Mouse (Mus musculus) limb, embryonic 14.5 days (tissue): ENCODE results near the gene Yars. TPM values are rescaled to one million over a fixed set of nuclear protein-coding genes. Genes with fewer than 3 reads are reported as not detected.
A peak's percentile ranks its signal among the peaks of the same experiment; 100 is the strongest.

Experiments used
- ATAC-seq: fragments of 200-750 bp; cut with Nextera tagmentation; 2 replicates; pipeline ENCODE4 v1.8.0; 2017; ENCODE audit warnings: low read depth, moderate number of reproducible peaks, moderate TSS enrichment; ENCODE audit not compliant: low FRiP score
- DNase-seq: peaks from one replicate; pipeline ENCODE4 v3.0.0-alpha.2; 2015; ENCODE audit warnings: low spot score
- H3K27ac ChIP-seq: fragments of 300-500 bp; sonication (generic); replicated peaks from 2 replicates; pipeline ENCODE4 v1.5.1; 2014; ENCODE audit warnings: low read depth, mild to moderate bottlenecking, low read length, moderate library complexity, mixed read lengths
- H3K27me3 ChIP-seq: fragments of 300-500 bp; sonication (generic); 2 replicates; pipeline ENCODE4 v1.6.1; 2014; ENCODE audit warnings: low read length, mixed read lengths; ENCODE audit not compliant: control insufficient read depth, insufficient read depth
- H3K36me3 ChIP-seq: fragments of 300-500 bp; sonication (generic); 2 replicates; pipeline ENCODE4 v1.6.1; 2014; ENCODE audit warnings: mild to moderate bottlenecking, low read length, moderate library complexity, mixed read lengths; ENCODE audit not compliant: control insufficient read depth, insufficient read depth
- H3K4me1 ChIP-seq: fragments of 300-500 bp; sonication (generic); 2 replicates; pipeline ENCODE4 v1.6.1; 2014; ENCODE audit warnings: antibody characterized with exemption, low read length, mixed read lengths; ENCODE audit not compliant: control insufficient read depth, insufficient read depth
- H3K4me2 ChIP-seq: fragments of 300-500 bp; sonication (generic); replicated peaks from 2 replicates; pipeline ENCODE4 v1.6.1; 2014; ENCODE audit warnings: low read depth, mild to moderate bottlenecking, low read length, moderate library complexity; ENCODE audit not compliant: severe bottlenecking
- H3K4me3 ChIP-seq: fragments of 300-500 bp; sonication (generic); replicated peaks from 2 replicates; pipeline ENCODE4 v1.5.1; 2014; ENCODE audit warnings: low read length
- H3K9ac ChIP-seq: fragments of 300-500 bp; sonication (generic); 2 replicates; pipeline ENCODE4 v1.6.1; 2014; ENCODE audit warnings: mild to moderate bottlenecking, low read depth, low read length, moderate library complexity; ENCODE audit not compliant: severe bottlenecking
- H3K9me3 ChIP-seq: fragments of 300-500 bp; sonication (generic); 2 replicates; pipeline ENCODE4 v1.6.1; 2016; ENCODE audit warnings: low read length; ENCODE audit not compliant: control insufficient read depth
- POLR2A ChIP-seq: fragments of 200-500 bp; IDR thresholded peaks from 2 replicates; pipeline ENCODE4 v1.8.0; 2012; ENCODE audit warnings: inconsistent platforms, mild to moderate bottlenecking, moderate library complexity, borderline replicate concordance; ENCODE audit not compliant: insufficient read depth, insufficient read length; ENCODE audit errors: extremely low read depth
- WGBS: fragments of 180-500 bp; shearing (Covaris S2); extraction: QIAGEN DNeasy Blood & Tissue Kit; methylation state at CpG from one replicate; pipeline ENCODE4 v1.1.7; 2014; 5-methylcytosine and 5-hydroxymethylcytosine counted together
- polyA plus RNA-seq, 2 experiments: library from polyadenylated mRNA; depleted of rRNA in 1 of 2; stranded (reverse) in 1 of 2; unstranded in 1 of 2; fragments of >200 nt; fragmentation: Nextera tagmentation in 1 of 2; extraction: Ambion mirVana in 1 of 2; gene quantifications; 2 replicates each; pipeline versions ENCODE4 v1.2.1 to v1.2.3; 2012 to 2014

Gene Yars
- polyA plus RNA-seq, 2 experiments: 50.3 to 79.5 TPM

DNA sequence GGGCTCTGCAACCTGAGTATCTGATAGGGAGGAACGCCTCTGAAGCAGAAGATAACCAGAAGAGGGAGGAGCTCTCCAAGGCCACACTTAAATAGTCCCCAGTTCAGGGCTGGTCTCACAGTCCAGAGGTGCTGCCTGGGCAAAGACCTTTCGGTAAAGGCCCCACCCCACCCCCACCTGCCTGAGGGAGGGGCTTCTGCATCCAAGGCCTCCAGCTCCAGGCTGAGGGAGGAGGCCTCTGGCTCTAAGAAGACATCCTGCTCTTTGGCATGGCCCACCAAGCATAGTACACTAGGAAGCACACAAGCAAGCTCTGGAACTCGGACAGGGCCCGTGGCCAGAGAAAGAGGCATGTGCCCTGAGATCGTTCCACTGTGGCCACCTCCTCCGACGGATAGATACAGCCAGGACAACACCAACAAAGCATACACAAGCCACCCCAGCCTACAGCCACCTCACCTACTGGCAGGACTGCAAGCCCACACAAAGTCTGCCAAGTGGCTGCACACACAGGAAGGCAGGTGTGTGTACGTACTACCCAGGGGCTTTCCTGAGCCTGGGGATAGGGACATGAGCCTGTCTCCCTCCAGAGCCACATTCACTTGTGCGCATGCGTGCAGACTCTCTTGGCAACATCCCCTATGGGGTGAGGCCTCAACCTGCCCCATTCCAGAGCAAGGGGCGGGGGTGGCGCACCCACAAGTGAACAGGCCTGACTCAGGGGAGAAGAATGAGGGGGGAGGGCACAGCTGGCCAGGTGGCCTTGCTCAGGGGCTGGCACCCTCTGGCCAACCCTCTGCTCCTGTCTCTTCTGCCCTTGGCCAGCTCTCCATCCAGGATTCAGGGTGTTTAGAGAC, 42.3 kb downstream of the Yars start:
- H3K4me2 ChIP-seq: no peak overlapping the region
- peaks cover 15% of the 10 kb centered on the region for H3K4me1 ChIP-seq
- no peak for TF ChIP-seq POLR2A
- H3K27me3 ChIP-seq: no peaks in the 10 kb centered on the region
- no peak overlapping the region for H3K4me3 ChIP-seq
- H3K36me3 ChIP-seq: no peaks in the 10 kb centered on the region
- no peak overlapping the region for H3K9ac ChIP-seq
- H3K9me3 ChIP-seq: no peaks in the 10 kb centered on the region
- H3K27ac ChIP-seq: no peak overlapping the region
- ATAC-seq (no peak), DNase-seq (peak; percentile 47)
- 68% methylated on average over 12 of the region's 12 CpGs for WGBS

DNA sequence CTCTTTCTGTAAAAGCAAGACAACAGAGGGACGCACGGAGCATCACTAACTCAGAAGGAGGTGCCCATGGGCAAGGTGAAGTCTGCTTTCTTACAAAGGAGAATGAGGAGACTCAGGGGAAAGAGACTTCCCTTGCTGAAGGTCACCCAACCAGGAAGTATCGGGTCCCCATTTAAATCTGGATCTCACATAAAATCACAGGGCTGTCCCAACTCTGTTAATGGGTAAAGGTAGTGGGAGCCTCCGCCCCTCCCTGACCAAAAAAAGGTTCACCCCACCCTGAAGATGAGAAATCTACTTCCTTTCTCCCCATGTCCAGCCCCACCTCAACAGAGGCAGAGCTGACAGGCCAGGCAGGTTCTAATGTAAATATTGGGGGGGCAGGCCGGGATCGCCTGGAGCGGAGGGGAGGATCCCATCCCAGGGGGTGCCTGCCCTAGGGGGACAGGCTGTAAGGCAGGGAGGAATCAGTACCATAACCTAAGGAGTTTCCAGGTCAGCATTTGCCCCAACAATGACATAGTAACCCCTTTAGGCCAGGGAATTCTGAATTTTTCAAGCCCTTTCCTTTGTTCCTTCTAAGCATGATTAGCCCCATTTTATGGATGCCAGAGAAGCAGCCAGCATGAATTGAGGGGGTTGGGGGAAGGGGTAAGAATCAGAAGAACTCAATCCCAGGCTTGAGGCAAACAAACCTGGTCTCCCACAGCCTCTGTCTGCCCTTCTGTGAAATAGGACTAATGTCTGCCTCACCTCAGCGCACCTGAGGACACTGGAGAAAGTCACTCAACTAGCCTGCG, 43.2 kb downstream of the Yars start:
- 74% methylated on average over 9 of the region's 9 CpGs for WGBS
- DNase-seq (no peak), ATAC-seq (no peak)
- no peak for TF ChIP-seq POLR2A
- H3K27me3 ChIP-seq: no peaks in the 10 kb centered on the region
- H3K9me3 ChIP-seq: no peaks in the 10 kb centered on the region
- no peak overlapping the region for H3K27ac ChIP-seq
- H3K4me1 ChIP-seq: peaks cover 15% of the 10 kb centered on the region
- no peak overlapping the region for H3K4me2 ChIP-seq
- H3K9ac ChIP-seq: no peak overlapping the region
- no peak overlapping the region for H3K4me3 ChIP-seq
- no peaks in the 10 kb centered on the region for H3K36me3 ChIP-seq

DNA sequence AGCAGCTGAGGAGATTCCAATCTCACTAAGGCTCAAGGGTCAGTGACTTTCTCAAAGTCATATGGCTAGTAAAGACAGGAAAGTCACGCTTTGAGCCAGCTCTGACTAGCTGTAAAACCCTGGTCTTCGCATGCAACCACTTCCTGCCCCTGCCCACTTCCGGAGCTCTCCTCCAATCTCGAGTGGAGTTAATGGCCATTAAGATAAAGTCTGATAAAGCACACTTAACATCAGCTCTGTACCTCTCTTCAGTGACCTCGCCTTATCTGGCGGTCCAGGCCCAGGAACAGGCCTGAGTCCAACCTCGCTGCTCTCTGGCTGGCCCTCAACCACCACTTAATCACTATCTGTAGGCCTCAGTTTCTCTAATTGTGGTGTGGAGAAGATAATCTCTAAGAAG, 44.9 kb downstream of the Yars start:
- DNase-seq: no peak
- H3K4me1 ChIP-seq: peaks cover 19% of the 10 kb centered on the region

DNA sequence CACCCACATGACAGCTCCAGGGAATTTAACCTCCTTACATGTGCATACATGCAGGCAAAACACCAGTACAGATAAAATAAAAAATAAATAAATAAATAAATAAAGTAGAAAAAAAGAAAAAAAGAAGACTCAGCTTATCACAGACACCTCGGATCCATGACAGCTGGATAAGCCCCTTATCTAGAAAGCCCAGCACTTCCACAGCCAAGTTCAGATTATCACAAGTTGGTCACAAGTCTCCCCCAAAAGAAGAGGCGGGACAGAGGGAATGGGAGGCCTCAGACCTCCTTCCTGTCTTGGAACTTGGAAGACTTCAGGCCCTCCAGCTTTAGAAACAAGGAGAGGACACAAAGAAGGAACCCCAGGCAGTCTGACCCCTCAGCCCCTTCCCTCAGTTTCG, 45.6 kb downstream of the Yars start:
- no peak for TF ChIP-seq POLR2A
- 88% methylated on average over 3 of the region's 3 CpGs for WGBS
- H3K9ac ChIP-seq: no peak overlapping the region
- ATAC-seq (no peak), DNase-seq (no peak)
- H3K4me2 ChIP-seq: no peak overlapping the region
- no peak overlapping the region for H3K4me3 ChIP-seq
- peaks cover 19% of the 10 kb centered on the region for H3K4me1 ChIP-seq
- no peaks in the 10 kb centered on the region for H3K36me3 ChIP-seq
- no peaks in the 10 kb centered on the region for H3K27me3 ChIP-seq
- no peak overlapping the region for H3K27ac ChIP-seq
- no peaks in the 10 kb centered on the region for H3K9me3 ChIP-seq

More for the DNA sequence above, 44.9 kb downstream of the Yars start:
- Histone ChIP-seq H3K4me2 (no peak overlapping the region), H3K27ac (no peak overlapping the region), H3K9ac (no peak overlapping the region), H3K4me3 (no peak overlapping the region), H3K27me3 (no peaks in the 10 kb centered on the region), H3K36me3 (no peaks in the 10 kb centered on the region), H3K9me3 (no peaks in the 10 kb centered on the region)
- TF ChIP-seq POLR2A: no peak
- no peak for ATAC-seq
- WGBS: 49% methylated on average over 7 of the region's 7 CpGs

DNA sequence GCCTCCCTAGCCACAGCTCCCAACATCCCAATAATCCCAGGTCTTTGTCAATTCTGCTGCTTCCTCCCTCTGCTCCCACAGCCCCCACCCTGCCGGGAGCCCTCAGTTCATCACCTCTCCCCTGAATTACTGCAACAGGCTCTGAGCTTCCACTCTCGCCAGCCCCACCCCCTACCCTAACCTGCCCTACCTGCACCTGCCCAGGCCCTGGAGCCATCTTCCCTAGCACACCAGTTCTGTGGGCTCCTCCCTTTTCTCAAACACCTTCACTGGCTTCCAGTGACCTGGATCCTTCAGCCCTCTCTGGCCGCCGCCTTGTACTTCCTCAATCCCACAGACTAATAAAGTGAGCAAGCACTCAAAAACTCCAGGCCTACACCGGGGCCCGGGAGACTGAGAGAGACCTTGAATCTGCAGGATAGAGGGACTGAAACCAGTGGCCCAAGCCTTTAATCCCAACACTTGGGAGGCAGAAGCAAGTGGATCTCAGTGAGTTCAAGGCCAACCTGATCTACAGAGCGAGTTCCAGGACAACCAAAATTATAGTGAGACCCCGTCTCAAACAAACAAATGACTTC, 46.8 kb downstream of the Yars start:
- H3K27ac ChIP-seq: no peak overlapping the region
- WGBS: 71% methylated on average over 8 of the region's 8 CpGs
- H3K4me2 ChIP-seq: no peak overlapping the region
- H3K36me3 ChIP-seq: no peaks in the 10 kb centered on the region
- H3K9ac ChIP-seq: no peak overlapping the region
- H3K4me1 ChIP-seq: peaks cover 20% of the 10 kb centered on the region
- no peaks in the 10 kb centered on the region for H3K27me3 ChIP-seq
- no peak for TF ChIP-seq POLR2A
- no peak overlapping the region for H3K4me3 ChIP-seq
- no peaks in the 10 kb centered on the region for H3K9me3 ChIP-seq
- no peak for DNase-seq
- no peak for ATAC-seq
